Mouse (Mus musculus) lung, postnatal 4 days (tissue): ENCODE measurements around the gene Cep131.

Experiments used
- DNase-seq, 2 experiments: peaks; one replicate each; pipeline ENCODE4 v3.0.0; 2021

Cep131 gene

DNA sequence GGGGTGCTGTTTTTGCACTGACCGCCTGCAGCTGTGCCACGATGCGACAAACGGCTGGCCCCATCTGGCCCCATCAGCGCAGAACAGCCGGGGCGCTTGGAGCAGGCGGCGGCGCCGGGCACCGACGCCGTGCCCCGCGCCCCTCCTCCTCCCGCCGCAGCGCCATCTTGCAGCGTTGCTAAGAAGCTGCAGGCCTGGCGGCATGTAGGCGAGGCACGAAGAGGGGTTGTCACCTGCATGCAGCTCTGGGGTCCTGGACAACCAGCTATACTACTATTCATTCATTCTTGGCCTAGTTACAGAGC is 38.4 kb downstream of the Cep131 start:
- peak in 1 of 2 experiments; percentile 22 for DNase-seq

DNA sequence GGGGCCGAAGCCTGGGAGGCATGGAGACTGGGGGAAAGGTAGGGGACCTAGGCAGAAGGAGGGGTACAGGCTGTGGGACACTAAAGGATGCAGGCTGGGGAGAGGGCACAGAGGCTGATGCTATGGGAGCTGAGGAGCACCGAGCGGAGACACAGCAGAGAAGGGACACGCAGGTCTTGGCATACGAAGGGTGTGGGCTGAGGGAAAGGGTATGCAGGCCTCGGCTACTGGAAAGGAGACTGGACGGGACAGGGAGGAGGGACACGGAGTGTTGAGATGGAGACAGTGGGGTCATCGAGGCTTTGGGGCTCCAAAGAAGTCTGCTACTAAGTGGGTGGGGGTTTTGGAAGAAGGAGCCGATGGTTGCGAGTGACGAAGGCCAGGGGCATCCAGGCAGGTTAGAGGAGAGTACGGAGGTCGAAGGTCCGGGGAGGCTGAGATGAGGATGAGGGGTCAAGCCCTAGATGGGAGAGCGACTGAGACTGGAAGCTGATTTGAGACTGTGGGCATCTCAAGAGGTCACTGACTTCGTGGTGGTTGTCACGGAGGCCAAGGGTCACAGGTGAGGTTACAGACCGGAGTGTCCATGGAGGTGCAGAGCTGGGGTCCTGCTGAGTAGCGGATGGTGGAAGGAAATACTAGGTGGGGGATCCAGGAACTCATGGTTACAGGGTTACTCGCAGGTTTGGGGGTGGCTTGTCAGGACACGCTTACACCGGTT is 38.9 kb downstream of the Cep131 start:
- no peak for DNase-seq

DNA sequence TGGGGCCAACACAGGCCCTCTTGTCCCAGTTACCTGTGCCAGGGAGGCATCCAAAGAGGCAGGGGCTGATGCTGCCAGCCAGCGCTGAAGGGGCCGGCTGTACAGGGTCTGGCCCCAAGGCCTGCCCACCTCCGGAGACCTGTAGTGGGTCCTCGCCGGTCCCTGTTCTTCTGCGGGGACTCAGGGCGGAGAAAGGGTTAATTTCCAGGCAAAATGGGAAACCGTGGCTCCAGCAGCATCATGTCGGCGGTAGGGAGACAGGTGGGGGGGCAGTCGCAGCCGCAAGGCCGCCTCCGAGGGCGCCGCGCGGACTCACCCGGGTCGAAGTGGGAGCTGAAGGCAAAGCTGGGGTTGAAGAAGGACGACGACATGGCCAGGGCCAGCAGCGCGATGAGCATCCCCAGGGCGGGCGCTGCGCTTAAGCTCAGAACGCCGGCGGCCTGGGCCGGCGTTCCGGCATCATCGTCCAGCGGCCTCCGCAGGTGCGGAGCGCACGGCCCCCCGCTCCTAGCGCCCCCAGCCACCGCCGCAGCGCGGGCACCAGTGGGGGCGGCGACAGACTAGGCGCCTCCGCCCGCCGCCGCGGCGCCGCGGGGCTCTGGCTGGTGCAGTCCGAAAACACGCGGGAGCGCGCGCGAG is 40.0 kb downstream of the Cep131 start, which contains the start of gene Aatk:
TSS of gene Aatk (minus strand) at position 615 of the 639 bp plus-strand sequence.
- DNase-seq, result peak in 1 of 2 experiments; percentile 16

DNA sequence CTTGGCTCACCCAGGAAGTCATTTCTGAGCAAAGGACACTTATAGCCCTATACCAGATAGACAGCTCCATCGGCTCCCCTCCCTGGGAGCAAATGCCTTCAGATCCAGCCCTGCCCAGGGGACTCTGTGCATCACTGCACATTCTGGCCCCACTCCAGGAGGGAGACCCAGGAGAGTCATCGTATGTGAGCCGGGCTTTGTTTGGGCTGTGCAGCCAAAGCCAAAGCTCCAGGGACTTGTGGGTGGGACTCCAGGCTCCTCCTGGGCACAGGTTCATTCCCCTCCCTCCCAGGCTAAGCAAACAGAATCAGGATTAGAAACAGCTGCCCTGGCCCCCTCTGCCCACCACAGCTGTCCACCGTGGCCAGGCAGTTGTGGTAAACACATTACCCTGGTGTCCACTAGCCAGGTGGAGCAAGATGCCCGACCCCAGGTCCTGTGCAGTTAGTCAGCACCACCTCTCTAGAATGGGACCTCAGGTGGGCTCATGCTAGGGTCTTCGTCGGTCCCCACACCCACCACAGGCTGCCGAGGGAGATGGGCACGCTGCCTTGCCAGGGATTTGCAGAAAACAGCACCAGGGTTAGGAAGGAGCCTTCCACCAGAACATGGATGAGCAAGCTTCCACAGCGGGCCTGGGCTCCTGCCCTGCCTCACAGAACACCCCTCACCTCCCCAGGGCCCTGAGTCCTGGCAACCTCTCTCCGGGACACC is 40.6 kb downstream of the Cep131 start:
- no peak for DNase-seq

DNA sequence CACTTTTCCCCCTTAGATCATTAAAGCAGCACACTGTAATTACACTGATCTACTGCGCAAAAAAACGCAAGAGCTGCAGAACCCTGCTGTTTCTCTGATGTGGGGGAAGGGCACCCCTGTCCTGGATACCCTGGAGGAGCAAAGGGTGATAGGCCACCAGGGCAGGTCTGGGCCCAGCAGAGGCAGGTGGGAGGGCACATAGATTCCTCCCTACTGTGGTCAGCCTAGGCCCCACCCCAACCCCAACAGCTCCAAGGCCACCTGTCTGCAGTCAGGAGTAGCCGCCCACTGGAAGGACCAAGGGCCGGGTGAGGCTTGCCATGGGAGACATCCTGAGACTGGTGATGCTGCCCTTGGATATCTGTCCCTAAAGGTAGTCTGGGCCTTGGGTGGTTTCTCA is 41.3 kb downstream of the Cep131 start:
- DNase-seq, result no peak

DNA sequence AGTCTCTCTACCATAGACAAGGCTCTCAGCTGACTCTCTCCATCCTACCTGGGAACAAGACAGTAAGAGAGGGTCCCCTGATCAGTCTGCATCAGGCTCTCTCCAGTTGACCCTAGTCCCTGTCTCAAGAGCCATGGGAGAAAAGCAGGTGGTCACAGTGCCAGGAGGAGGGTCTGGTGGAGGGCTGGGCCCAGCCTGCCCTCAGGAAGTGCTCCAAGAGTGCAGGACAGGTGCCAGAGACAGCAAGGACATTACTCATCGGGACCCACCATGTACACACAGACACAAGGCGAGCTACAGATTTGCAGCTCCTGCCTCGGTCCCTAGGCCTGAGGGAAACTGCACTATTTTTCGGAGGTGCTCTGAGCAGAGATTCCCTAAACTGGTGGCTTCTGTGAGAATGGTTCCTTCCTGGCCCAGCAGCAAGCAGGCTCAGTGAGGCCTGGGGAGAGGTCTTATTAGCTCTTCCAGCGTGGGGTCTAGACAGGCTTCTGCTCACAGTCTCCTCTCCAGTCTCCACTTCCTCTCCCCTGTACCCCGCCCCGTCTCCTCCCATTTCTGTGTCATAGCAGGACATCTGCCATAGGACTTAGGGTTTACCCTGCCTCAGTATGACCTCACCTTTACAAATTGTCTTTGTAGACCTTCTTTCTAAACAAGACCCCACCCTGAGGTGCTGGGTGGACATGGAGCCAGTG is 44.3 kb downstream of the Cep131 start:
- DNase-seq, result peak in 1 of 2 experiments; percentile 61

DNA sequence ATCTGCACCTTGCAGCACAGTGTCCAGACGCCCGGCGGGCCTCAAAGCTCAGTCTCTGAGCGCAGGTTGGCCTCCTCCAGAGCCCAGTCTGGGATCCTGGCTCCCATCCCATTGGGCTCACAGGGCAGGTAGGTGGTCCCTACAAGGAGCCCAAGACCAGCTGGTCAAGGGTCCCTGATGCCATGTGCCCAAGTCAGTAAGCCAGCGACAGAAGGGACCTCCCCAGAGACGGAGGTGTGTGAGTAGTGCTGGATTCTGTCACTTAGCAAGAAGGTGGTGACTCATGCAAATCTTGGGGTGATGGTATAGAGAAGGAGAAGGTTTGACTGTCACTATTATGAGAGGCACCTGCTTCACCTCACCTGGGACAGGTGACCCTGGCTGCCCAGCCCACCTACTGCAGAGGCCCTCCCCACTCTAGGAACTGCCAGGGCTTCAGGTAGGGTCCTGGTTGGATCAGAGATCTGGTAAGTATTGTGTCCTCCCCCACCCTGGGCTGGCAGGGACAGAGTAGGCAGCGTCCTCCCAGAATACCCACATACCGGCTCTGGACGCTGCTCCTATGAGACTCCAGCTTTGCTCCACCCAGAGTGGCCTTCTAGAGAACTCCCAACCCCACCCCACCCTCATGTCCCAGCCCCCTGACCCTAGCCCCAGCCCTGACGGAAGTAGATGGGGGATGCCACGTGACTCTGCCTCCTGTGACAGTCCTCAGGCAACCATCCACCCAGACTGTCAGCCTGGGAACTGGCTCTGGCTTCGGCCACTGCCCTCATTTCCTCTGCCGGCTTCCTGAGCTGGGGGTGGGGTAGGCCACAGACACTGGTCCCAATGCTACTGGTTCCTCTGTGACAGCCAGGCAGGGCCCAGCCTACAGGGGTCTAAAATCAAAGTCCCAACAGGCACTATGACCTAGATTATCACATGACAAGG is 45.2 kb downstream of the Cep131 start:
- DNase-seq, result peak; percentile 89 to 94

DNA sequence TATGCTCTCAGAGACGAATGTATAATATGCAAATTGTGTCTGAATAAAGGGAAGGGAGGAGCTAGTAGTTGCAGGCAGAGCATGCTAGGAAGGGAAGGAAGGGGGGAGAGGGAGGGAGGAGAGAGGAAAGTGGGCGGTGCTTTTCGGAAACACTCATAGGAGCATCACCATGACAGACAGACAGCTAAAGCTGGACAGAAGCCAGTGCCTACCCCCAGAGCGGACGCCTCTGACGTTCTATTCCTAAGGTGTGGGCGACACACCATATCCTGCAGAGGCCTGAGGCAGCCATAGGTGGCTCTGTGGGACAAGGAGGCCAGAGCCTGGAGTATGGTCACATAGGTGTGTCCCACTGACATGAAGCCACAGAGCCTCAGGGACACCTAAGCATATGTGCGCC is 46.2 kb downstream of the Cep131 start:
- DNase-seq, result peak; percentile 60 to 69

DNA sequence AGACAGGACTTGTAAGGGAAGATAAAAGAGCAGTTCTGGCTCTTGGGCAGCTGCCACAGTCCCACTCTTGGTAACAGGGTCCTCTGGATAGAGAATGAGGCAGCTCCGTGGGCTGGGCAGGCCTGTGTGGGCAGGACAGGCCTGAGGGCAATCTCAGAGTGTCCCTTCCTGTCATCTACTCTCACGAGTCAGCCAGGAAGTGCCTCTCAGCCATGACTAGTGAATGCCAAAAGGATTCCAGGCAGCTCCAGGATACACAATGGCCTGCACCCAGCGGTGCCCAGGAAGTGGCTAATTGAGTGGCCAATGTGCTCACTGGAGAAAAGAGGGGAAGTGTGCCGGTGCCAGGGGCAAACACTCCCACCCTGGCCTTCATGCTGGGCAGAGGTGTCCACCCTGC is 47.0 kb downstream of the Cep131 start:
- peak; percentile 61 to 78 for DNase-seq

DNA sequence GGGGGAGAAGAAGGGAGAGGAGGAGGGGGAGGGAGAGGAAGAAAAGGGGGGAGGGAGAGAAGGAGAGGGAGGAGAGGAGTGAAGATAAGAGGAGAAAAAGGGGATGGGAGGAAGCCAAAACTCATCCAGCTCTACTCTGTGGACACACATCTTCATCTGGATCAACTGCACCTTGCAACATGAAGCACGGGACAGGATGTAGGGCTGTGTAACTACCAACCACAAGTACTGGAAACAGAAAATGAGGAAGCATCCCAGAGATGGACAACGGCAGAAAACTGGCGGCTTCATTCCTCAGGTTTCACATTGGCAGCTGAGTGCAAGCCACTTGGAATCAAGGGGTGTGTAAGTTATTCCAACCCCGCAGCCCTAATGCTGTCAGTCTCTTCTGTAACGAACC is 51.9 kb downstream of the Cep131 start:
- peak in 1 of 2 experiments; percentile 40 for DNase-seq

DNA sequence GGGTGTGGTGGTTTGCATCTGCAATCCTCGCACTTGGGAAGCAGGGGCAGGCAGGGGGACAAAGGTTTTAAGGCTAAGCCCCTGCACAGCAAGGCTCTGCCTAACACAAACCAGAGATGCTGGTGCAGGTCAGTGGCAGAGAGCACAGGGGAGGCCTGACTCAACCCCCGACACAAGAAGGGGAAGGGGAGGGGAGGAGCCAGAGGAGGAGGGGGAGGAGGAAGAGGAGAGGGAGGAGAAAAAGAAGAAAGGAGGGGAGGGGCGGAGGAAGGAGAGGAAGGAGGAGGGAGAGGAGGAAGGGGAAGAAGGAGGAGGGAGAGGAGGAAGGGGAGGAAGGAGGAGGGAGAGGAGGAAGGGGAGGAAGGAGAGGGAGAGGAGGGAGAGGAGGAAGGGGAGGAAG is 52.3 kb downstream of the Cep131 start:
- DNase-seq, result no peak

DNA sequence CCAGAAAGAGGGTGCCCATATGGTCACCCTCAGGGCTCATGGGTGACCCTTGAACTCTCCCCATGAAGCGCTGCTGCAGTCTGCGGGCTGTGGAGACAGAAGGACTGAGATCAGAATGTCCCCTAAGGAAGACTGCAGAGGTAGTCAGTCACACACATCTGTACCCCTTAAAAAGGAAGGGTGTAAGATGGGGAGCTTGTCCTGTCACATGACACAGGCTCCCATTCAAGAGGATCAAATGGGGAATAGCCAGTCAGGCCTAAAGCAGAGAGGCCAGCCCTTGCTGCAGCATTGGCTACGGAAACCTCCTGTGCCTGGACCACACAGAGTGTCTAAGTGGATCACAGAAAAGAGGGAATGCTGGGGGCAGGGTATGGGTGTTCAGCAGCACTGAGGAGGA is 53.2 kb downstream of the Cep131 start:
- no peak for DNase-seq

DNA sequence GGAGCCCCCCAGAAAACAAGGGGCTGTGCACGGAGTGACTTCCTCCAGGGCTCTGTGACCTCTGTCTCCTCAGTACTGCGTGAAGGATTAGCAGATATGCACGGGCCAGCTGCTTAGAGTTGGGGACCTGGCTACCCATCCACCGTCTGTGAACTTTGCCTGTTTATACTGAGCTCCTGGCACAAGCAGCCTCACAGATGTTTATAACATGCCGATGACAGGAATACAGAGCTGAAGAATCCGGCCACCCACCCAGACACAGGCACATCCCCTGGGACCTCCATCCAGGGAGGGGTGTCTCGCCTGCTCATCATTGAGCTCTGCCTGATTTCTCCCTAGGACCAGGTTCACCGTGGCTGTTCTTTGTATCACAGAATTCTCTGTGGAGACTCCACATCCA is 54.6 kb downstream of the Cep131 start:
- peak in 1 of 2 experiments; percentile 49 for DNase-seq

DNA sequence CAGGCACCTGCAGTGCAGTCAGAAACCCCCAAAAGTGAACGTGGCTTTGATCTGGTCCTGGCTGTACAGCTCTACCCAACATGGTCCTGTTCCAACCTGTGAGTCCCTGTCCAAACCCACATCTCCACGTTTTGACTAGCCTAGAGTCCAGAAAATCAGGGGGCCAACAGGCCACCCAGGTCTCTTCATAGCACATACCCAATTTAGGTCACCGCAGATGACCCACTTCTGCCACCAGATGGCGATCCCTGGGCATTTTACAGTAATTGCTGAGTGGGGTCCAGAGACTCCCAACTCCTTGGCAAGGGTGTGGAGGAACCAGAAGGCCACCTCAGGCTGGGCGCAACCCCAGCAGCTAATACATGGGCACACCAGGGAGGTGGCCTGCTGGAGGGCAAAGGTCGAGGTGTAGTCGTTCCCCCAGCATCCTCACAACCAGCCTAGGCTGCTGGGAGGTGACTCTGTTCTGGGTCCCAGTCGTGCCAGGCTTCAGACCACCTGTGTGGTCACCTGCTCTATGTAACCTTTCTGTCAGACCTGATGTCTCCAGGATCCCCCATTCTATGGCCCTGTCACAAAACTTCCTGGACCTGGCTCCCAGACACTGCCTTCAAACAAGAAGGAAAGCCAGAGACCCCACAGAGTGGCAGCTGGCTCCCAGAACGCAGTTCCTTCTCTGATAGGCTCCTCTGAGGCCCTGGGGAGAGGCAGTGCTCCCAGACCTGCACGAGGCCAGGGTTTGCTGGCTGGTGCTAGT is 56.3 kb downstream of the Cep131 start:
- DNase-seq, result peak; percentile 67 to 77

DNA sequence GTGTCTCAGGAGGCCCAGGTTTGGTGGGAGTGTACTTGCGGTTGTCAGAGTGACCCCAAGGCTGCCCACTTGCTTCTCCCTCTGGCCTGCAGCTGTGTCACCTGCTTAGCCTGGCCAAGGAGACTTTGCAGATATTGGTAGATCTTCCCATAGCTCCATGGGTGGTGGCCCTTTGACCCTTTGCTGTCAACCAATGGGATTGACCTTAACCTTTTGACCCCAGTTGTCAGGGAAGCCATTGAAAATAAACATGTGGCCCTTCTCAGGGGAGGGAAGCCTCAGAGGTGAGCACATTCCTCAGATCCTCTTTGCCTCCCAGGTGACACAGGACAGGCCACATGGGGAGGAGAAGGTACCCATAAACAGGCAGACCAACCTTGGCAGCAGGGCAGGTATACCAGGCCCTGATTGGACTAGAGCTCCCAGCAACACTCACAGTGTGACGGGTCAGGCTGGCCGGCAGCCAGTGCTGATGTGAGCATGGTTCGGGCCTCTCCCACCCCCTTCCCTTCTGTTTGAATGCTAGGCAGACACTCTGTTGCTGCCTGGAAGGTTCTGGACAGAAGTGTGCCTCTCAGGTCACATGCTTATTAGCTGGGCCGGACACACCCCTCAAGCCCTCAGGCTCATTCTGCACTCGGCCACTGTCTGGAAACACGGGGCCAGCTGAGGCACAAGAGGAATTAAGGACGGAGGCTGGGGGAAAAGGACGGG is 57.0 kb downstream of the Cep131 start:
- peak in 1 of 2 experiments; percentile 60 for DNase-seq

DNA sequence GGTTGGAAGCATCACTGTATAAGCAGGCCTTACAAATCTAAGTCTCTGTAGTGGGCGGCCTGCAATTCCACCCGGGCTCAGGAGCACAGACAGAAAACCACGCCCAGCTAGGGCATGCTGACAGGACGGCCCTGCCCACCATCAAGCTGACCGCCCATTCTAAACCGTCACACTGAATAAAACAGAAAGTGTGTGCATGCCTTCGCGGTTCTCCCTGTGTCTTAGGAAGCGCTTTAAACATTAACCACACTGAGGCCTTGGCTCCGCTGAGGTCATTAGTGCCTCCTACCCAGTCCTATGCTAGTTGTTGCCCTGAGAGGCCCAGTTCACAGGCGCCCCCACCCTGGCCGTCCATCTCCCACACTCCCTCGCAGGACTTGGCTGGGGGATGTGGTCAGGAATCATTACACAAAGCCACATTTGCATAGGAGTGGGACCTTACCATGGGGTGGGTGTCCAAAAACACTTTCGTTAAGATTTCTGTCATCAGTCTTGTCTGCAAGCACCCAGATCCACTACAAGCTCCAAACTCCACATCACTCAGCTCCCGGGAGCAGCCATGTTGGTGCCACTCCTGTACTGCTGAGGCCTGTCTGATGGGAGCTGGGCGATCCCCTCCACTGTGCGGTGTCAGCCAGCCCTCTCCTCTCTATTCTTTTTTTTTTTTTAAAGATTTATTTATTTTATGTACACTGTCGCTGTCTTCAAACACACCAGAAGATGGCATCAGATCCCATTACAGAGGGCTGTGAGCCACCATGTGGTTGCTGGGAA is 58.1 kb downstream of the Cep131 start:
- no peak for DNase-seq

DNA sequence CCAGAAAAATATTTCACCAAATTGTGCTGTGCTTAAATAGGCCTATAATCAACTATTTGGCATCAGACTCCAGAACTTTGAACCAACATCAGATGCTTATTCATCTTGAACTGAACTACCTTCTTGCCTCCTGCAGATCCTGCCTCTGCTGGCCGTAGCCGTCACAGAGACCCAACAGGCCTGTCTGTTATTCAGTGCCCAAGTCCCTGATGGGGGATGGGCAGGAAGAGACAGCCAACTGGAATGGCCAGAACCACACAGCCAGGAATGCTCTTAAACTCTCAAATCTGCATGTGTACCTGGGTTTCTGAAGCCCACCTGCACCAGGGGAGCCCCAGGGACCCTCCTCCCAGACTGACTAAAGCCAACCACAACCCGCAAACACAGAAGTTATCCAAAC is 59.7 kb downstream of the Cep131 start:
- DNase-seq, result no peak

DNA sequence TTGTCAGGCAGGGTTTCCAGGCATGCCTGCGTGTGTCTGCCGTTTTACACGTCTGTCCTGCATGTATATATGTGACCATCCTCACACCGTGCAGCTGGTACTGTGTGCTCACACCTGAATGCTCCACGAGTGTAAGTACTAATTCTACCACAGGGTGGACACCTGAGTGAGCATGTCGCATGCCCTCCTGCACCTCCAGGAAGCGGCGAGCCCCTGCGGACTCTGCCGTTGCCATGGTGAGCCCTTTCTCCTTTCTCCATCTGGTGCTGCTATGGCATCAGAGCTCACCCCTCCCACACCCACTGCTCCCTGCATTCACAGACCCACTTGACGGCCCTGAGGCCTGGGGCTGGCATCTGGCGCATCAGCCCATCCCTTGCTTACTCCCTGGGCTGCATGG is 63.8 kb downstream of the Cep131 start:
- no peak for DNase-seq

DNA sequence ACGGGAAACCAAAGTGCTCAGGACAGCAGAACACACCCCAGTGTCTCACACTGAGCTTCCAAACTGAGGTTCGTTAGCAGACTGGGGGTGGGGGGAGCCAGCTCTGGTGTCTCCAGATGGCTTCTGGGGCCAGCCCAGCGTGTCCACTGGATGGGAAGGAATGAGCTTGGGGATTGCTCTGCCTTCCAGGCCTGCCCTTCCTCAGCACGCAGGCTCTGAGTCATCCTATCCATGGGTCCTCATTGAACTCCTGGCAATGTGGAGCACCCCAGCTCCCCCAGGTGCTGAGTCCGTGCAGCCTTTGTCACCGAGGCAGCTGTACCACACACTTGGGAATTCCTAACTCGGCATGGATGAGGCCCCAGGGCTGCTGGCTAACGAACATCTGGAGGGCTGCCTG is 64.4 kb downstream of the Cep131 start:
- no peak for DNase-seq

DNA sequence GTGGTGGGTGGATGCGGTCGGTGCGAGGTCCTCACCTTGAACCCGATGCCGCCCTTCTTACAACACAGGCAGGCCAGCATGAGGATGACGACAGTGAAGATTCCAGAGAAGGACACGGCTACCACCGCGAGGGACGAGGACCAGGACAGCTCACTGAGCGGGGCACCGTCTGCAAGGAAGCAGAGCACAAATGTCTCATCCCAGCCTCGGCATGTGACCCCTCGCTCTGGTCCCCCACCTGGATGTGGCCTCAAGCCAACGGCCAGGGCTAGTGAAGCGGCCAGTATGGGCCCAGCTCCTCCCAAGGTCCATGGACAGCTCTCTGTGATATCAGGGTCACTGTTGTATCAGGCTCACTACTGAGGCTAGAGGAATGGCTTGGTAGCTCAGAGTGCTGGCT is 65.3 kb downstream of the Cep131 start:
- DNase-seq, result no peak
